Mouse (Mus musculus) urinary bladder, postnatal 10 days (tissue): ENCODE data around the gene Scarb1.
"Not testable (repeated sequence)": the region's sequence is repeated elsewhere in the genome, so short reads cannot be mapped to it uniquely, and the experiment has no call there.

Experiments
- DNase-seq: peaks from one replicate; pipeline ENCODE4 v3.0.0; 2022; ENCODE audit warnings: low spot score

Gene Scarb1

DNA sequence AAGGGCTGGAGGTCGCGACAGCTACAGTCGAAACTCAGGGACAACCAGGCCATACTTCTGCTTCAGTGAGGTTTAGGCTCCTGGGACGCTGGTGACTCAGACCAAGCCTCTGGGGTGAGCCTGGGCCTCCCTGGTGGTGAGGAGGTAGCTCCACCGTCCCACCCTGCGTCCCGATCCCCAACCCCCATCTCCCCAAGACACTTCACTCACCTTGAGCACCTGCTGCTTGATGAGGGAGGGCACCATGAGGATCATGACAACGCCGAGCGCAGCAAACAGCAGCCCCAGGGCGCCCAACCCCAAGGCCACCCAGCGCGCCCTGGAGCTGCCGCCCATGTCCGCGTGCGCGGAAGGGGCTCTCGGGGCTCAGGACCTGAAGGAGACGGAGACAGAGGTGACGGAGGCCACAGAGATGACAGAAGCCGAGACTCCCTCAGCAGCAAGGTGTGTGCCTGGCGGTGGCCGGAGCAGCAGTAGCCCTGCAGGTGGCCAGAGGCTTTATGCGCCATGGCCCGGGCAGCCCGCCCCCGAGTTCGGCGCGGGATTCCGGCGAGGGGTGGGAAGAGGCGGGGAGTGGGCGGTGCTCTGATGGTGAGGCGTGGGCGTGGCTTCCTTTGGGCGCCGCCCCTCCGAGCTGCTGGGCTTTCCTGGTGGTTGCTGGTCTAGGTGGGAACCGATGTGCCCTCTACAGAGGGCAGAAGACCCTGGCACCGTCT is at the start of gene Scarb1:
Gene Scarb1 (minus strand): TSS at position 548 of the 716 bp plus-strand sequence.
- peak; percentile 52 for DNase-seq

GRCm38 (mm10) chr5:125389579-125390441 is 48.9 kb upstream of the Scarb1 start, which contains the start of gene Ubc:
Gene Ubc, minus strand, starts transcription at chr5:125390202.
- DNase-seq, result peak; percentile 75

GRCm38 (mm10) chr5:125389131-125389578 is 48.3 kb upstream of the Scarb1 start, which contains the start of gene Gm10382:
Gene Gm10382, plus strand, starts transcription at chr5:125389322.
- DNase-seq, result peak; percentile 65

DNA sequence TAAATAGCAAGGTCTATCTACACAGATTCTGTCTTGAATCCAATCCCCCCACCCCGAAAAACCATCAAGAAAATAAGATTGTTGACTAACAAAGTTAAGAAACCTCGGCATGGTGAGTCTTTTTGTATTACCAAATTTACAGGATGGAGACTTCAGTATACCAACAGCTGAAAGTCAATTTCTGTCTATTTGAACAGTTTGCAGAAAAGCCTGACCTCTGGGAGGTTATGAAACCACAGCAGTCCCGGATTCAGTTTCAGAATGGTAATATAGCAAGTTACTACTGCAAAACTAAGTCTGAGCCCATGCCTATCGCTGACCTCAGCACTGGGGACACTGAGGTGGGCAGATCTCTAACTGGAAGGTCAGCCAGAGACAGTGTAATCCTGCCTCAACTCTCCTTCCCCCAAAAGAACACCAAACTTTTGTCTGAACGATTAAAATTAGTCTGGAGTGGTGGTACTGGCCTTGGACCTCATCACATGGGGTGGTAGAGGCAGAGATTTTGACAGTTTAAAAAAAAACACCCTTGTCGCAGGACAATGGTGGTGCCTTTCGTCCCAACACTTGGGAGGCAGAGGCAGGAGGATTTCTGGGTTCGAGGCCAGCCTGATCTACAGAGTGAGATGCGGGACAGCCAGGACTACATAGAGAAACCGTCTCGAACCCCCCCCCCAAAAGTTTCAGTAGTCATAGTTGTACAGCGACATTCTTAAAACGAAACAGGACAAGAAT is 47.6 kb upstream of the Scarb1 start:
- DNase-seq, result no peak

DNA sequence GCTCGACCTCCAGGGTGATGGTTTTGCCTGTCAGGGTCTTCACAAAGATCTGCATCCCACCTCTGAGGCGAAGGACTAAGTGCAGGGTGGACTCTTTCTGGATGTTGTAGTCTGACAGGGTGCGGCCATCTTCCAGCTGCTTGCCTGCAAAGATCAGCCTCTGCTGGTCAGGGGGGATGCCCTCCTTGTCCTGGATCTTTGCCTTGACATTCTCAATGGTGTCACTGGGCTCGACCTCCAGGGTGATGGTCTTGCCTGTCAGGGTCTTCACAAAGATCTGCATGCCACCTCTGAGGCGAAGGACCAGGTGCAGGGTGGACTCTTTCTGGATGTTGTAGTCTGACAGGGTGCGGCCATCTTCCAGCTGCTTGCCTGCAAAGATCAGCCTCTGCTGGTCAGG is 46.4 kb upstream of the Scarb1 start:
- not testable (repeated sequence) for DNase-seq

- no peak for DNase-seq
Observed at GRCm38 (mm10) chr5:125385215-125385940, 44.5 kb upstream of the Scarb1 start.

GRCm38 (mm10) chr5:125384512-125385214 is 43.8 kb upstream of the Scarb1 start:
- no peak for DNase-seq

DNA sequence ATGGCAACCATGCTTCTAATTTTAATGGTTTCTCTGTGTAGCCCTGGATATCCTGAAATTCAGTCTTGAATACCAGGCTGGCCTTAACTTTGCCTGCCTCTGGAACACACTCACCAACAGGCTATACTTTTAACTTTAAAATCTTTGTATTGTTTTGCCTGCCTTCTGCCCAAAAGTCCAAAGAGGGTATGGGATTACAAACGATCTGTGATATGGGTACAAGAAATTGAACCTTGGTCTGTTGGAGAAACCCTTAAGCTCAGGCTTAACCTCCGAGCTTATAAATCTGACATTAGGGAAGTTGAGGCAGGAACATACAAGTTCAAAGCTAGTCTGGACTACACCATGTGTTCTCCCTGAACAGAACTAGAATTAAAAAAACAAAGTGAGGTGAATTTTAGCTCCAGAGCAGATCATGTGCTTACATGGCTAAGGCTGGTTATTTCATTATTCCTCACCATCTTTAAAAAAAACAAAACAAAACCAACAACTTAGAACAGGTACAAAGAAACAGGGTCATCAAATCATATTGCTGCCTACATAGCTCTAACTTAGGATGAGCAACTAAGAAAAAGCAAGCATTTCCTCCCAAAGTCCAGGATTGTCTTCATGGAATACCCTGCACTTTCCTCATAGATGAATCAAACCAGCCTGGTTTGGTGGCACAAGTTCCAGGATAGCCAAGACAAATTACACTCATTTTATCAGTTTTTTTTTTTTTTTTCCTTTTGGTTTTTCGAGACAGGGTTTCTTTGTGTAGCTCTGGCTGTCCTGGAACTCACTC is 42.9 kb upstream of the Scarb1 start:
- no peak for DNase-seq

DNA sequence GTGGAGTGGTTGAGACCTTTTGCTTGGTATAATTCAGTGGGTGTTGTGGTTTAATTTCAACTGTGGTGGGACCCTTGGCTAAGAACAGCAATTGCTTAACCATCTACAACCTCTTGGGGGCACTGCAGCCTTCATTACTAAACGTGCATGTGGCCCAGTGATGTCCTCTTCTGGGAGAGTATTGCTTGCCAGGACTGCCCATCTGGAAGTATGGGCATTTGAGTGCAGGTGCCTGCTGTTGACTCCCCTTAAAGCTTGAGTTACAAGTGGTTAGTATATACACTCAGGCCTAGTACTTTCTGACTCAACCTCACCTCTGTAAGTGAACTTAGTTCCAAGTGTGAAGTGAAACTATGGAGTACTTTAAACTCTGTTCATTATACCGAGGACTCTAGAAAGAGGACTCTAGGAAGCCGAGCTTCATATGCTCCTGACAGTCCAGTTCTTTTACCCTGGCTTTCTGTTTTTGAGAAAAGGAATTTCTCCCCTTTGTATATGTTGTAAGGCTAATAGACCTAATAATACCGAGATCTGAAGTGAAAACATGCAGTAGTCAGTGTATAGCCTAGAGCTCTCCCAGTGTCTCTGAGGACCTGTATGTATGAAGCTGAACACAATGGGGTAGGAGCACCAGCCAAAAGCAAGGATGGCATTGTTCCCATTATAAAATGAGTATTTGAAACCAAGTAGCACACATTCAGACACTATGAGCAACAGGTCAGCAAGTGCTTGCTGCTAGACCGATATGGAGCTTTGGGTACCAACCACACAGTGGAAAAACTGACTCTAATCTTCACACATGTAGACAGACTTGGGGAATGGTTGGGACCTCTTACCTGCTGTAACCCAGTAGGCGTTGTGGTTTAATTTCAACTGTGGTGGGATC is 42.0 kb upstream of the Scarb1 start:
- no peak for DNase-seq

- no peak for DNase-seq
Observed at GRCm38 (mm10) chr5:125381954-125382672, 41.2 kb upstream of the Scarb1 start.

DNA sequence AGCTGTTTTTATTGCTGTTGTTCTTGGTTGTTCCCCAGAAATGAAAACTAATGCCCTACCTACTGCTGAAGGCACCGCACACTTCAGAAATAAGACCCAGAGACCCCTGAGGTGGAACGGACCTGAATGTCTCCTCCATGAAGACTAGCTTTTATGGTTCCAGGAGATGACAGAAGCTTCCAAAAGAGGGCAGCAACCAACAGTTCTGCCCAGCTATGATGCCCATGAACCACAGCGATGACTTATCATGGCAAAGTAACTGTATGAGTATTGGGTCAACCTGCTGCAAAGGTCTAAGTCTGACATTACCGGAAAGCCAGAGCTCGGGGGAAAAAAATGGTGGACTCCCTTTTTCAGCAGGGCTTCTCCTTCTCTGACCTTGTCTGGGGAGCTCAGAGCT is 38.0 kb upstream of the Scarb1 start:
- DNase-seq, result no peak

DNA sequence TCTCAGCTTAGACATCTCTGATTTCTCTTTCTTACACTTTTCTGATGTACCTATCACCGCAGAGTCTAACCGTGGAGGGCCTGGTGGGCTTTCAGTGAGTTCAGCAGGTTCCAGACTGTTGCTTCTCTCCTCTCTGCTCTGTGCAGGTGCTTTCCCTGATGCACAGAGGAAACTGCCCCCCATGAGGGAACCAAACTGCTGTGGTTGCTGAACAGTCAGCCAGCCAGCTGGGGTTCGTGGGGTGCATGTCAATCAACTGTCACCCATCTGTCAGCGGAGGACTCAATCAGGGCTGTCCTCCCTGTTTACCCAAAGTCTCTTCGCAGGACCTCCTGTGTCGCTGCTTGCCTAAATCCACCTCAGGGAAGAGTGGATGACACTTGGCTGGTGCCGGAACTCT is 36.3 kb upstream of the Scarb1 start:
- no peak for DNase-seq

DNA sequence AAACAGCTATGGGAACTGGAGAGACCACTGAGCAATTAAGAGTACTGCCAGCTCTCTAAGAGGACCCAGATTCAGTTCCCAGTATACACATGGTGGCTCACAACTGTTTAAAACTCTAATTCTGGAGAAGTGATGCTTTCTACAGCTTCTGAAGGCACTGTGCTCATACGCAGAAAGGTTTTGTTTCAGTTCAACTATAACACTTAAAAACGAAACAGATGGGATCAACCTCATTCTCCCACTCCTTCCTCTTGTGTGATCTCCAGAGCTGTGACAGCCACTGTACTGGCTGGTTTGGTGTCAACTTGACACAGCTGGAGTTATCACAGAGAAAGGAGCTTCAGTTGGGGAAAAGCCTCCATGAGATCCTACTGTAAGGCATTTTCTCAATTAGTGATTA is 35.0 kb upstream of the Scarb1 start:
- DNase-seq, result no peak

GRCm38 (mm10) chr5:125372027-125372426 is 31.1 kb upstream of the Scarb1 start:
- no peak for DNase-seq

GRCm38 (mm10) chr5:125370950-125371693 is 30.2 kb upstream of the Scarb1 start:
- no peak for DNase-seq

DNA sequence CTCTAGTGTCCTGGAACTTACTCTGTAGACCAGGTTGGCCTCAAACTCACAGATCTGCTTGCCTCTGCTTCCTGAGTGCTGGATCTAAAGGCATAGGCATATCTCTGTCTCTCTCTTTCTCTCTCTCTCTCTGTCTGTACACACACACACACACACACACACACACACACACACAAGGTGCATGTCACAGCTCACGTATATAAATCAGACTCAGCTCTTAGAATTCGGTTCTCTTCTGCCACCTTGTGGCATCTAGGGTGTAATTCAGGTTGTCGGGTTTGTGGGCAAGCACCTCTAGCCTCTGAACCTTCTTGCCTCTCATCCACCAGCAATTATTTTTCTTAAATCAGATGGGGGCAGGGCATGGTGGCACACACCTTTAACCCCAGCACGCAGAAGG is 27.7 kb upstream of the Scarb1 start:
- DNase-seq, result no peak

GRCm38 (mm10) chr5:125368156-125368555 is 27.3 kb upstream of the Scarb1 start:
- no peak for DNase-seq
